Mouse (Mus musculus) C2C12 (cell line): ENCODE measurements at regions not wholly inside any gene's neighbourhood (a gene's known extent, or its start where the extent isn't known, plus 50 kb on each side); places are given as distances from the start of the nearest gene placed in this dataset.

Experiments
- H3K27me3 ChIP-seq: one replicate; pipeline ENCODE4 v1.6.1; 2011; ENCODE audit not compliant: control insufficient read depth, insufficient read depth, insufficient read length
- H3K36me3 ChIP-seq: one replicate; pipeline ENCODE4 v1.6.1; 2011; ENCODE audit not compliant: control insufficient read depth, insufficient read depth
- H3K4me3 ChIP-seq: one replicate; pipeline ENCODE4 v1.5.1; 2011; ENCODE audit warnings: mild to moderate bottlenecking, control low read depth; ENCODE audit not compliant: poor library complexity, insufficient read depth, severe bottlenecking
- H3K79me2 ChIP-seq: one replicate; pipeline ENCODE4 v1.6.1; 2011; ENCODE audit not compliant: control insufficient read depth, insufficient read depth
- H3K79me3 ChIP-seq: one replicate; pipeline ENCODE4 v1.6.1; 2011; ENCODE audit warnings: low read depth, control low read depth
- H3ac ChIP-seq: one replicate; pipeline ENCODE3; 2011; ENCODE audit warnings: low read depth; ENCODE audit not compliant: control insufficient read depth, insufficient read length
- CEBPB ChIP-seq: IDR thresholded peaks from one replicate; pipeline ENCODE4 v1.6.1; 2011; ENCODE audit warnings: low read depth, mild to moderate bottlenecking, control low read depth, moderate library complexity
- CTCF ChIP-seq: IDR thresholded peaks from one replicate; pipeline ENCODE4 v1.5.1; 2011; ENCODE audit not compliant: control insufficient read depth, insufficient read depth, insufficient read length
- FOSL1 ChIP-seq: IDR thresholded peaks from one replicate; pipeline ENCODE4 v1.8.0; 2011; ENCODE audit warnings: mild to moderate bottlenecking, low read length; ENCODE audit not compliant: poor library complexity, insufficient read depth, severe bottlenecking
- MAX ChIP-seq: IDR thresholded peaks from one replicate; pipeline ENCODE4 v1.6.1; 2011; ENCODE audit warnings: mild to moderate bottlenecking, control low read depth
- MYOD1 ChIP-seq: IDR thresholded peaks from one replicate; pipeline ENCODE4 v1.6.1; 2011; ENCODE audit warnings: low read depth; ENCODE audit not compliant: control insufficient read depth, insufficient read length
- MYOG ChIP-seq: IDR thresholded peaks from one replicate; pipeline ENCODE4 v1.6.1; 2011; ENCODE audit not compliant: control insufficient read depth, insufficient read length; ENCODE audit errors: extremely low read depth
- USF1 ChIP-seq: IDR thresholded peaks from one replicate; pipeline ENCODE4 v1.6.1; 2011; ENCODE audit warnings: low read depth, mild to moderate bottlenecking, control low read depth, moderate library complexity

- TF ChIP-seq CEBPB (no peak), FOSL1 (no peak)
- Histone ChIP-seq H3K79me2 (no peaks in the 10 kb centered on the region), H3K36me3 (no peaks in the 10 kb centered on the region), H3K4me3 (no peak overlapping the region), H3ac (no peak overlapping the region), H3K27me3 (no peaks in the 10 kb centered on the region), H3K79me3 (no peaks in the 10 kb centered on the region)
Observed at GRCm38 (mm10) chr9:94467846-94468245, 70.0 kb downstream of the 1190002N15Rik start.

- TF ChIP-seq MYOG (no peak), MAX (no peak), FOSL1 (no peak), CTCF (no peak), USF1 (no peak), CEBPB (no peak), MYOD1 (no peak)
- Histone ChIP-seq H3K79me2 (no peaks in the 10 kb centered on the region), H3K4me3 (no peak overlapping the region), H3ac (no peak overlapping the region), H3K79me3 (no peaks in the 10 kb centered on the region), H3K27me3 (no peaks in the 10 kb centered on the region), H3K36me3 (no peaks in the 10 kb centered on the region)
Observed at GRCm38 (mm10) chr9:94456085-94456531, 81.8 kb downstream of the 1190002N15Rik start.

- Histone ChIP-seq H3K79me2 (no peaks in the 10 kb centered on the region), H3K4me3 (no peak overlapping the region), H3K36me3 (no peaks in the 10 kb centered on the region), H3K27me3 (no peaks in the 10 kb centered on the region), H3ac (no peak overlapping the region), H3K79me3 (no peaks in the 10 kb centered on the region)
- TF ChIP-seq MAX (no peak), MYOD1 (no peak), USF1 (no peak), FOSL1 (no peak), CEBPB (no peak), MYOG (no peak), CTCF (no peak)
Observed at GRCm38 (mm10) chr9:94455466-94455865, 82.4 kb downstream of the 1190002N15Rik start.

GRCm38 (mm10) chr9:94449911-94450310, 88.0 kb downstream of the 1190002N15Rik start:
- Histone ChIP-seq H3K79me3 (no peaks in the 10 kb centered on the region), H3K36me3 (no peaks in the 10 kb centered on the region), H3K79me2 (no peaks in the 10 kb centered on the region), H3K4me3 (no peak overlapping the region), H3K27me3 (no peaks in the 10 kb centered on the region), H3ac (no peak overlapping the region)
- no peak for TF ChIP-seq MYOD1
- no peak for TF ChIP-seq CTCF
- no peak for TF ChIP-seq FOSL1
- TF ChIP-seq USF1, result no peak
- TF ChIP-seq MAX, result no peak
- no peak for TF ChIP-seq MYOG
- TF ChIP-seq CEBPB, result no peak

DNA sequence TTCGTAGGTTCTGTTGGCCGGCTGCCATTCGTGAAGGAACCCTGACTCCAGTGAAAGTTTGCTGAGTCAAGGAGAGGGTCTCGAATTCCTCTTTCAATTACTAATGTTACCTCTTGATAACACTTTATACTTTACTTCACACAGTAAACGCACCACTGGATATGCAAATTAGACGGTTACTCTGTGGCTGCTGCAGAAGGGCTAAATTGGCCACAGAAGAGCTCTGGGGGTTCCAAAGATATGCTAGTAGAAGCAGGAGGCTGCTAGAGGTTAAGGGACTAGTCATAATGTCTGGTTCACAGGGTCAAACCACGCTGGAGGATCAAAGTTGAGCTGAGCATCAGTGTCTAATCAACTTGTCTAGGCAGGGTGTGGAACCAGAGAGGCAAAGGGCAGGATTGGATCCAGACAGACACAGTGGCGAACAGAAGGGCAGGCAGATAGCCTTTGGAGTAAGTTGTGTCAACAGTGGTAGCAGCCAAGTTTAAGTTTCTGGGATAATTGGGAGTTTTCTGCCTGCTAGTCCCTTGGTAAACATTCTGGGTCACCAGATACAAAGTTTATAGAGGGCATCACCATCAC, 91.6 kb downstream of the 1190002N15Rik start:
- Histone ChIP-seq H3K79me3 (no peaks in the 10 kb centered on the region), H3K27me3 (no peaks in the 10 kb centered on the region), H3ac (no peak overlapping the region), H3K36me3 (no peaks in the 10 kb centered on the region), H3K79me2 (no peaks in the 10 kb centered on the region), H3K4me3 (no peak overlapping the region)
- TF ChIP-seq CEBPB (no peak), MYOD1 (no peak), USF1 (no peak), FOSL1 (no peak), CTCF (no peak), MAX (no peak), MYOG (no peak)

DNA sequence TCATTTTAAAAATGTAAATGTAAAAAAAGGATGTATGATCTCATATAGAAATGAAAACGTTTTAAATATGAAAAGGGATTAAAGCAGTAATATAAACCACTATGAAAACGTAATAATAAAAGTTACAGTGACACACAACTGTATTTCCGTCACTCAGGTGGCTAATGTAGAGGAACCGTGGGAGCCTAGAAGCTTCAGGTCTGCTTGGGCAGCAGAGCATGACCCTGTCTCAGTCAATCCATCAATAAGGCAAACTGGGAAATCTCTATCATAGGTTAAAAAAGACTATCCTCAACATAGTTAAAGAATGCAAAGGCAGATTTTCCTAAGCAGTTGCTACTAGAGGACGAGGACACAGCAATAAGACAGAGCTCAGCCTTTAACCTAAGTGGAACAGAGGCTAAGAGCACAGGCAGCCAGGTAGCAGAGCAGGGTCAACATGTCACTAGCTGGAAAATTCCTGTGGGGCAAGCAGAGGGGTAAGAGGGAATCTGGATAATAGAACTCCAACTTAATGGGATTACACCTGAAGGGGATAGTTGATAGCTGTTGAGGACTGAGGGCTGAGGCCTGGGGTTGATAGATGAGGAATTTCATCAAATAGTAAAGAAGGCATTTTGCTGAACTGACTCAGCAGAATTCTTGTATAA, 93.6 kb downstream of the 1190002N15Rik start:
- TF ChIP-seq FOSL1 (no peak), USF1 (no peak)
- Histone ChIP-seq H3K27me3 (no peaks in the 10 kb centered on the region), H3ac (no peak overlapping the region), H3K36me3 (no peaks in the 10 kb centered on the region), H3K4me3 (no peak overlapping the region), H3K79me2 (no peaks in the 10 kb centered on the region), H3K79me3 (no peaks in the 10 kb centered on the region)
